Mouse (Mus musculus) brain, embryonic 14.5 days (tissue): ENCODE measurements around the gene Olfr164. TPM values are rescaled to one million over a fixed set of nuclear protein-coding genes. Genes with fewer than 3 reads are reported as not detected.
A peak's percentile ranks its signal among the peaks of the same experiment; 100 is the strongest.

Source experiments
- DNase-seq: peaks from one replicate; pipeline ENCODE4 v3.0.0-alpha.2; 2011; ENCODE audit warnings: low read depth
- CTCF ChIP-seq: fragments of 200-500 bp; IDR thresholded peaks from 2 replicates; pipeline ENCODE4 v1.5.1; 2012; ENCODE audit warnings: inconsistent platforms, mild to moderate bottlenecking, moderate library complexity, borderline replicate concordance; ENCODE audit not compliant: insufficient read depth, insufficient read length; ENCODE audit errors: extremely low read depth
- POLR2A ChIP-seq: fragments of 200-500 bp; IDR thresholded peaks from 2 replicates; pipeline ENCODE4 v1.6.1; 2012; ENCODE audit warnings: mild to moderate bottlenecking, inconsistent platforms, borderline replicate concordance; ENCODE audit not compliant: poor library complexity, insufficient read depth, insufficient read length, severe bottlenecking; ENCODE audit errors: extremely low read depth
- polyA plus RNA-seq: library from polyadenylated mRNA; depleted of rRNA; stranded (reverse); fragments of >200 nt; gene quantifications from 2 replicates; pipeline ENCODE4 v1.2.3, GENCODE M21; 2012; rRNA removed

The Olfr164 gene
- not detected in 2 replicates for polyA plus RNA-seq

DNA sequence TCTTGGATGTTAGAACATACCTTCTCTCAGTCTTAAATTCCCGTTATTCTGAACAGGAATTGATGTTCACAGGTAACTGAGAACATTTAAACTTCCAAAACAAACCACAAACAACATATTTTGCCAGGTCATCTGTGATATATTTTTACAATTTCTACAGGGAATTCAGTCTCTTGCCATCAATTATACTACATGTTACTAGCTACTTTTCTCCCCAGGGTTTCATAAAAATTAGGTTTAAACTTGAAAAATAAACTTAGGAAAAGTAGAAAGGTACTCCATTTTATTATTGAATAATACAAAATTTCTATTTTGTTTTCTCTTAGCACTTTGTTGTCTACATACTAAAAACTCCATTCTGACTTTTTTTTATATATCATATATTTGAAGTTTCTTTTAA is at the start of gene Olfr164:
Olfr164 (minus strand) TSS at position 101 of the 400 bp plus-strand sequence.
- TF ChIP-seq CTCF (no peak), POLR2A (no peak)
- no peak for DNase-seq

DNA sequence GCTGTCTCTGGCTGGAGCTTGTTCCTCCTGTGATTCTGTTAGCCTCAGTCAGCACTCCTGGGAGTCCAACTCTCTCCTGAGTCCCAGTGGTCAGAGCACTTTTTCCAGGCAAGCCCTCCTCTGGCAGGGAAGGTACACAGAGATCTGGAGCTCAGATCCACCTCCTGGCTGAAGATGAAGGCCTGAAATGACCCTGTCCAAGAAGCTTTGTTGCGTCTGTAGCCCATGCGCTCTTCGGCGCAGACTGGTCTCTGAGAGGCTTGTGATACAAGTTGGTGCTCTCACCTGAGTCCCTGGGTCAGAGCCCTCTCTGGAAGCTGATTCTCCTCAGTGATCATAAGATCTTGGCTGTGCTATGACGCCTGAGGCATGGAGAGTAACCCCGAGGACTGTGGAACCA is 35.2 kb upstream of the Olfr164 start:
- DNase-seq = no peak
- no peak for TF ChIP-seq POLR2A
- no peak for TF ChIP-seq CTCF

DNA sequence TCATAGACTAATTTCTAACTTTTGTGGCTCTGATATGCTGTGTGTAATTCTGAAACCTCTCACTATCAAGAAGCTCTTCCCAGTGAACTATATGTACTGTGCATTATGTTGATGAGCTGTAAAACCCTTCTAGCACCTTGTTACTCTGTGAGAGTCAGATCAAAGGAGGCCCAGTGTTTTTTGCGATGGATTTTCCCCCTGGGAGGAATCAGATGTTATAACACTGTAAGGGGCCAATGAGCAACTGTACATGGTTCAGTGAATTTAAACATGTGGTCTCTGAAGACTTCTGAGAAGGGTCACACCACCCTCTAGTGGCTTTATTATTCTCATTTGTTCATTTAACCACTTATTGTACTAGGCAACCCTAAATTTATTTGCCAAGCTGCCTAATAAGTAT is 50.6 kb downstream of the Olfr164 start:
- no peak for TF ChIP-seq POLR2A
- TF ChIP-seq CTCF = no peak

DNA sequence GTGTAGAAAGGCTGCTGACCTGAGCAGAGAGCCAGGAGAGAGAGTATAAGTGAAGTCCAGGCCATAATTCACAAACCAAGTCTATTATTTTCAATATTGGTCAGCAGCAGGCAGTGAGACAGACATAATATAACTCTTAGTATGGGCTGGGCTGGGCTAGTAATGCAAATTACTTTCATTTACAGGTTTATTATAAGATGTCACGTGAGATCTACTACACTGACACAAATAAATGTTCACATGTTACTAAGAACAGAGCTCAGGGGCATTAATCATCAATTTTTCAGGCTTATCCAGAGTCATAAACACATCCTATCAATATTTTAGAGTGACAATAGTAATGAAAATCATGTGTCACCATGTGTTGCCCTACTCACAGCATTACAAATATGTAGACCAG is 53.1 kb downstream of the Olfr164 start:
- no peak for DNase-seq
- TF ChIP-seq POLR2A = no peak
- no peak for TF ChIP-seq CTCF

More for the DNA sequence above, 50.6 kb downstream of the Olfr164 start:
- peak; percentile 1 for DNase-seq

DNA sequence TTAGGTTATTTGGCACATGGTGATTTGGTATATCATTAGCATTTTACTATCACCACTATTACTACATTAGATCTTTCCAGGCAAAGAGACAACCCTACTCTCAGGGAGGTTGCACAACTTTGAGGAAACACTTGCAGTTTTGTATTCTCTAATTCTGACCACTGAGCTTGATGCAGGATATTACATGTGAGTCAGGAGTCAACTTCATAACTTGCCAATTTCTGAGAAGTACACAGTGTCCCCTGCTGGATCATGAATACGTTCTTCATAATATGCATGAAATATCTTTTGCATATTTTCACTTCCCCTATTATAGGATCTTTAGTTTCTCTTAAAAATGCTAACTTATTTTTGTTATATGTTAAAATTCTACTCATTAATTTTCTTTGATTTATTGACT is 68.0 kb downstream of the Olfr164 start:
- DNase-seq = no peak
- TF ChIP-seq POLR2A = no peak
- TF ChIP-seq CTCF = no peak

DNA sequence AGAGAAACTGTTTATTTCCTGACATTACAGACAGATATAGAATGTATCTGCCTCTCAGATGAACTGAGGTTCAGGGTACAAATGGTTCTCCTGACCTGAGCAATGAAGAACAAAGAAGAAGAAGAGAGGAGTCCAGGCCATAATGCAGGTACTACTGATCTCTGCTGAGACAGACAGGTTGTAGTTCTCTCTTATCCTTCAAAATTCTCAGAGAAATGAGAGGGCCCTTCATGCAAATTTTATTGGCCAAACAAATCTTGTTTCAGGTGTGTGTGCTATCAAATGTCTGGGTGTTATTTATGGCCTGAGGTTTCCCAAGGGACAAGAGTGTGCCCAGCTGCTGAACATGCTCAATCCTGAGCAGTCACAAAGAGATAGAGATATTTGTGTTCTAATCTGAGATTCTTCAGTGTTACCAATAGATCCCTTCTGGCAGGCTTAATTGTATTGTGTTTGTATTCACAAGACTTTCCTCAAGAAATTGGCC is 72.3 kb downstream of the Olfr164 start:
- TF ChIP-seq POLR2A (no peak), CTCF (no peak)
- no peak for DNase-seq

DNA sequence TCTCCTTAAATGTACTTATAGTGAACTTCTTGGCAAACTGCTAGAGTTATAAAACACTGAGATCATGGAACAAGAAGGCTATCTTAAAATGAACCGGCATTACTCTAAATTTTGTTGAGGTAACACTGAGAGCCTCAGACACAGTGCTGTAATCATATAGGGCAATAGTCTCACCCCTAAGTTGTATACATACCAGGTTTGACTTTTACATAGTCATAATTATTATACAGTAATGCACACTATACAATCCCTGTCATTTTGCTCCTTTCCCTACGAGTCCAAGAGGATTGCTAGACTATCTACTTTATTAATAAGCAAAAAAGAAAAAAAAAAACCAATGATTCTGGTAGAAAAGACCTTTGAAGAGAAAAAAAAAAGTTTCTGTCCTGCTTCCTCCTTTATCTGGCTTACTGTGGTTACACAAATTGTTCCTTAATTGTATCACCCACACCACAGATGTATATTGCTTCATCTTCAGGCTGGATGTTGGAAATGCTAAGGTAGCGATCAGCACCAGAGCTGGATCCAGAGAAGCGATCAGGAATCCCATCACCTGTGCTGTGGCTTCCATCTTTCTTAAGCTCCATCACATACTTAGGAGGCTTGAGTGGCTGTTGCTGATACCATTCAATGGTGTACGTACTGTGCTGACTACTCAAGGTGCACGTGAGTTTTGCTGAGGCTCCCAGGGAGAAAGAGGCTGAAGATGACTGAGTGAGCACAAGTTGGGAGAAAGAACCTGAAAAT is 72.9 kb downstream of the Olfr164 start:
- TF ChIP-seq CTCF (no peak), POLR2A (no peak)
- DNase-seq = no peak

DNA sequence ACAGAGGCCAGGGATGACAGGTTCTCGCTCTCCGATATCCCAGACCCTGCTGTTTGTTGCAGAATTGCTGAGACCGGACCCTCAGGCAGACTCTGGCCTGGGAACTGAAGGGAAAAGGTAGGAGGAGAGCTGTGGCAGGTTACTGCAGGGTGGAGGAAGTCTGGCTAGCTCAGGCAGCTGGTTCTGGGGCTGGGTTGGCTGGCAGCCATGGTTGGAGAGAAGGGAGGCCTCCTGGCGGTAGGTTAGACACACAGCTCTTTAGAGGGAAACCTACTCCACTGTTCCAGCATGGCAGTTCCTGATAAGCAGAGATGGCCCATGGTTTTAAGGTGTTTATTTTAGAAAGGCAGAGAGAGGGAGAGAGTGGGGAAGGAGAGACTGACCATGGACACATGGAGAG is 77.1 kb downstream of the Olfr164 start:
- no peak for TF ChIP-seq CTCF
- no peak for TF ChIP-seq POLR2A
- DNase-seq = no peak

Other genes starting within 250 kb of the Olfr164 start
- gene Olfr165, start 109.1 kb upstream of the Olfr164 start, polyA plus RNA-seq = not detected in 2 replicates
- gene Olfr166, start 169.6 kb upstream of the Olfr164 start, polyA plus RNA-seq = not detected in 2 replicates
- gene Olfr167, start 208.2 kb upstream of the Olfr164 start, polyA plus RNA-seq = not detected in 2 replicates
- gene Olfr168, start 221.5 kb upstream of the Olfr164 start, polyA plus RNA-seq = not detected in 2 replicates